Mouse (Mus musculus) naive thymus-derived CD4-positive, alpha-beta T cell, adult 2 months (primary cell): ENCODE results near the gene Rasal2.
"Not testable (repeated sequence)": the region's sequence is repeated elsewhere in the genome, so short reads cannot be mapped to it uniquely, and the experiment has no call there.

ENCODE experiments used
- DNase-seq: peaks from one replicate; pipeline ENCODE4 v3.0.0-alpha.2; 2011; ENCODE audit warnings: low read depth

Rasal2 gene

GRCm38 (mm10) chr1:157243576-157244452, 168.6 kb downstream of the Rasal2 start:
- no peak for DNase-seq

DNA sequence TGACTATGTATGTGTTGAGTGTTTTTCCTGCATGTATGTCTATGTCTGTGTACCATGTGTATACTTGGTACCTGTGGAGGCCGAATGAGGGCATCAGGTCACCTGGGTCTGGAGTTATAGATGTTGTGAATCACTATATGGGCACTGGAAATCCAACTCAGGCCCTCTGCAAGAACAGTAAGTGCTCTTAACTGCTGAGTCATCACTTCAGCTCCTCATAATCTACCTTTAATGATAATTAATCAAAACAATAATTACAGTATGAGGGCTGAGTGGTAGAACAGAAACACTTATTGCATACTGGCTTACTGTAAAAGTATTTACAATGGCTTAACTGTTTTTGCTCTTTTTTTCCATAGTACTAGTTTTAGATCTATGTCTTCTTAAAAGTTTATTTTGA, 172.7 kb downstream of the Rasal2 start:
- no peak for DNase-seq

DNA sequence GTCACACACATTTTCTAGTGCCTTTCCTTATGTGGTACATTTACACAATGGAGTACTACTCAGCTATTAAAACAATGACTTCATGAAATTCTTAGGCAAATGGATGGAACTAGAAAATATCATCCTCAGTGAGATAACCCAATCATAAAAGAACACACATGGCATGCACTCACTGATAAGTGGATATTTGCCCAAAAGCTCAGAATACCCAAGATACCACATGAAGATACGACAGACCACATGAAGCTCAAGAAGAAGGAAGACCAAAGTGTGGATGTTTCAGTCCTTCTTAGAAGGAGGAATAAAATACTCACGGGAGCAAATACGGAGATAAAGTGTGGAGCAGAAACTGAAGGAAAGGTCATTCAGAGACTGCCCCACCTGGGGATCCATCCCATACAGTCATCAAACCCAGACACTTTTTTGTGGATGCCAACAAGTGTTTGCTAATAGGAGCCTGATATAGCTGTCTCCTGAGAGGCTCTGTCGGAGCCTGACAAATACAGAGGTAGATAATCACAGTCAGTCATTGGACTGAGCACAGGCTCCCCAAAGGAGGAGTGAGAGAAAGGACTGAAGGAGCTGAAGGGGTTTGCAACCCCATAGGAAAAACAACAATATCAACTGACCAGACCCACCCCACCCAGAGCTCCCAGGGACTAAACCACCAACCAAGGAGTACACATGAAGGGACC, 175.6 kb downstream of the Rasal2 start:
- not testable (repeated sequence) for DNase-seq

DNA sequence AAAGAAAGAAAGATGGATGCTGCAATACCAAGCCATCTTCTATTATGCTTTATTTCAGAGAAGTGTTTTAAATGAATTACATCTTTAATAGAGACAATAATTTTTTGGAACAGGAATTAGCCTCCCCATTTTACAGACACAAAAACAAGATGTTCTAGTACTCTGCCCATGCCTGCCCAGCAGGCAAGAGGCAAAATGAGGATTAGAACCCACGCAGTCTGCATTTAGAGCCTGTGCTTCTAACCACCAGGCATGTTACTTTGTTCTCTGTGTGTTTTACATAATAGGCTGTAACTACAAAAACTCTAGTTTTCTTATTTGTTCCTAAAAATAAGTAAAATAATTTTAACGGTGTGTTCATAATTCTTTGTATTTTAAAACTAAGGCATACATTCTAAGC, 178.9 kb downstream of the Rasal2 start:
- DNase-seq, result no peak

GRCm38 (mm10) chr1:157232372-157232771, 180.0 kb downstream of the Rasal2 start:
- no peak for DNase-seq

- no peak for DNase-seq
These were observed 181.4 kb downstream of the Rasal2 start for GRCm38 (mm10) chr1:157231016-157231415.

DNA sequence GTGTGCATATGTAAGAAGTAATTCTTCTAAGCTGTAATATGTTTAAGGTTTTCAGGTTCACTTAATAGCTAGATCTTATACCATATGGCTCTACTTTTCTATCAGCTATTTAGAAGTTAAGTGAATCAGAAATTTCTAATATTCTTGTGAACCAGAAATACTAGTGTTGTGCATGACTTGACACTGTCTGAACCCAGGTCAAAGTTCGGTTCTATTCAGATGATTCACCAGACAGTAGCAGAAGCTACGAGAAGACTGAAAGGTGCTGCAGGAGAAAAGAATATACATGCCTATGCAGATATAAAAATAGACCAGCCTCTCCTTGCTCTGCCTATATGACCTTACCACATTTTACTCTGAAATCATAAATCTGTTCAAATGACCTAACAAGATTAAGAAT, 182.0 kb downstream of the Rasal2 start:
- no peak for DNase-seq

GRCm38 (mm10) chr1:157225013-157225412, 187.4 kb downstream of the Rasal2 start:
- DNase-seq, result no peak

DNA sequence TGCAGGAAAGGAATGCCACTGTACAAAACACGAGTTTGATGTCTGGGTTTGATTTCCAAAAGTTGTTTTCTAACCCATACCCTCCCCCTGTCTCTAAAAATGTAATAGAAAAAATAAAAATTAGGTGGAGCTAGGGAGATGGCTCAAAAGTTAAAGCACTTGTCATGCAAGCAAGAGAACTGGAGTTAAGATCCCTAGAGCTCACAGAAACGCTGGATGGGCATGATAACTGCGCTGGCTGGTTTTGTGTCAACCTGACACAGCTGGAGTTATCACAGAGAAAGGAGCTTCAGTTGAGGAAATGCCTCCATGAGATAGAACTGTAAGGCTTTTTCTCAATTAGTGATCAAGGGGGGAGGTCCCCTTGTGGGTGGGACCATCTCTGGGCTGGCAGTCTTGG, 191.5 kb downstream of the Rasal2 start:
- DNase-seq, result no peak

DNA sequence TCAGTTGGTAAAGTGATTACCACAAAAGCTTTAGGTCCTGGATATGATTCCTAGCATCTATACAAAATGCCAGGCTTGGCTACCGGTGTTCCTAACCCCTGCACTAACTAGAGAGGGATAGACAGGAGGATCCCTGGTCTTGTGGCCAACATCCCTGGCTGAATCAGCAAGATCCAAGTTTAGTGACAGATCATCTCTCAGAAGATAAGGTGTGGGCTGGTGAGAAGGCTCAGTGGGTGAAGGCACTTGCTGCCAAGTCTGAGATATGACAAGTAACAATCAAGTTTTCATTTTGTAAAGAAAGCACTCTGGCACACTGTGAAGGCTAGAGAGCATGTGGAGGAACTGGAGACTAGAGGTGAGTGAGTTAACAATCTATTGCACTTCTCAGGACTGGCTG, 191.9 kb downstream of the Rasal2 start:
- no peak for DNase-seq

GRCm38 (mm10) chr1:157208754-157209153, 203.6 kb downstream of the Rasal2 start:
- DNase-seq, result no peak

DNA sequence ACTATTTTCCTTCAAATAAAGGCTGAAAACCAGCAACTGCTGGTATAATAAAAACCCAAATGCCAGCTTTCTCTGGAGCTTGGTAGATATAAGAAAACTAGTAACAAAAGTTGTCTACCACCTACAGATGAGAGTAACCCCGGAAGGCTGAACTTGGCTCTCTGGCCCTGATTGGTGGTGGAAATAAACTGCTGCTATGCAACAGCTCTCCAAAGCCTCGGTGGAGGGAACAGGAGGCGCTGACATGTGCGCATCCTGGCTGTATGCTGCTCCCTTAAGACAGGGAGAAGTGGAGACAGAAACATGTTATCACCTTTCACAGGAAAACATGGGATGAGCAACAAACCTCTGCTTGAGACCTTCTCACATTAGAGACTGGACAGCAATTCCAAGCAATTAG, 206.7 kb downstream of the Rasal2 start:
- no peak for DNase-seq

GRCm38 (mm10) chr1:157183043-157183442, 229.4 kb downstream of the Rasal2 start:
- no peak for DNase-seq

DNA sequence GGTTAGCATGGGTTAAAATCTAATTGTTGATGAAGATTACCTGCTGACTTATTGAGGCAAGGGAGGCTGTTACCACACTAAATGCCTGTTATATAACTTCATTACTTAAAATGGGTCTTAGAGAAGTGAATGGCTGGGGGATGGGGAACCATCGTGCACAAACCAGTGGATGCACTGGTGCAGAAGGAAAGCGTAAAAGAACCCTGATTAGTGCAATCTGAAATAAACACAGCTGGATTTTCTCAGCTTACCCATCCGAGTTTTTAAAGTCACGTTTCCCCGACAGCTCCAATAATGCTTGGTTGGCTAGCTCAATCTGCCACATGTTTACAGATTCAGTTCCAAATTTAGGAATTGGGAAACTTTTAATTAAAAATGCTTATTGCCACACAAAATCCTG, 230.0 kb downstream of the Rasal2 start:
- DNase-seq, result no peak

DNA sequence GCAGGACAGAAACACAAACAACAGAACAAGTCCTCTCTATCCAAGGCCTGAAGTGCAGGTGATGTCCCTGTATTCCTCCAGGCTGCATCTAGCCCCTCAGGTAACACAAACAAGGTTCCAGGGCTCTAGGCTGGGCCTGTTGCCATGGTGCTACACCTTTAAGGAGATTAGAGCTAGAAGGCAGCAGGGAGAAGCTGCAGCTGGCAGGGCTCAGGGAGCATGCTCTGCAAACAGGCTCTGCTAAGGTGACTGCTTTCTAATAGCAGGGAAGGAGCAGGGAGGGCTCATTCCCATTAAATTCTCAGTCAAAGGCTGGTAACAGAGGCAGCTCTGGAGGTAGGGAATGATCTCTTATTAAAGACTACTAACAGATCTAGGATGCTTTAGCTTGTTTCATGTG, 231.3 kb downstream of the Rasal2 start:
- no peak for DNase-seq

GRCm38 (mm10) chr1:157178988-157179764, 233.2 kb downstream of the Rasal2 start:
- no peak for DNase-seq

GRCm38 (mm10) chr1:157169292-157169691, 243.1 kb downstream of the Rasal2 start:
- DNase-seq, result no peak

GRCm38 (mm10) chr1:157168891-157169290, 243.5 kb downstream of the Rasal2 start:
- DNase-seq, result no peak

GRCm38 (mm10) chr1:157153781-157154180, 258.6 kb downstream of the Rasal2 start:
- no peak for DNase-seq

- no peak for DNase-seq
These were observed 262.3 kb downstream of the Rasal2 start for GRCm38 (mm10) chr1:157150107-157150506.

DNA sequence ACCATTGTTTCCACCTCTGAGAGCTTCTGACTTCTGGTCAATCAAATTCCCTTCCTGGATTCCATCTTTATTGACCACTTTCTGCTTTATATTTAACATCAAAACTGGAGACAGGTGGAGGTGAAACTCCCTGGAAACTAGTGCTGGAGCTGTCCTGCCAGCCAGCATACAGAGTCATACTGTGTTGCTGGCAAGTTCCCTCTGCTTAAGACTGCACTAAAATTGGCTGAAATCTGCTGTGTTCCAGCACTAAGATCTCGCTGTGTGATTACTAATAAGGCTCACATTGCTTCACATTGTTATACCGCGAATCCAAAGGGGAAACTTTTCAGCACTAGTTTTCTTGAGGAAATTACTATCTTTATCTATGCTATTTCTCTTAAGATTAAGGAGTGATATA, 267.8 kb downstream of the Rasal2 start:
- DNase-seq, result no peak

- no peak for DNase-seq
These were observed 269.0 kb downstream of the Rasal2 start for GRCm38 (mm10) chr1:157143326-157143932.
